Comparison of ENCODE assay signal across 16 mouse cellular contexts in the genomic region with DNA sequence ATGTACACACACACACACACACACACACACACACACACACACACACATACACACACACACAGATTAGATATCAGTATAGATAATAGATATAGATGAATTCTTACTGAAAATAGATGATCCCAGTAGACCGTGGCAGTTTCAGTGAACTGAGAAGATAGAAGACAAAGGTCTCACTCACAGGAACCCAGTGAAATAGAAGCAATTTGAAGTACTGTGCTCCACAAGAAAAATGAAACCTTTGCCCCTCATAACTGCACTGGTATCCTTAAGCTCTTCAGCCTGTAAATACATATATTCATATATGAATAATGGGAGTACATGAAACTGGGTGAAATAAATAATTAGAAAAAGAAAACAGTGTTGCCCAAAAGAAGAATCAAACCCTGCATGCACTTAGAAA.
"Had no signal": no experiment of that assay in that cellular context is flagged by ENCODE, and none has a peak within 500 bp of the region (broad histone marks: within the 10 kb centered on the region; RNA-seq: fewer than 3 reads in every experiment).

No protein-coding gene starts in this region.

- H3K4me2 ChIP-seq: neural tube, embryonic 13.5 days; neural tube, embryonic 15.5 days; stomach, embryonic 15.5 days had no signal

- H3K36me3 ChIP-seq: neural tube, embryonic 13.5 days; neural tube, embryonic 15.5 days; stomach, embryonic 15.5 days had no signal

- DNase-seq: retina, postnatal 1 day; right cerebral cortex, adult 18-20 months; right cerebral cortex, postnatal 14 days; right cerebral cortex, postnatal 25 days; right cerebral cortex, postnatal 4 days; spleen, adult 18-20 months; thymus, adult 18-20 months; thymus, adult 2 months; thymus, postnatal 14 days; thymus, postnatal 25 days; thymus, postnatal 36 days; thymus, postnatal 4 days had no signal

- H3K4me3 ChIP-seq: neural tube, embryonic 13.5 days; neural tube, embryonic 15.5 days; stomach, embryonic 15.5 days had no signal

- H3K27ac ChIP-seq: neural tube, embryonic 13.5 days; neural tube, embryonic 15.5 days; stomach, embryonic 15.5 days; stomach, postnatal 0 days had no signal

- H3K9me3 ChIP-seq: neural tube, embryonic 13.5 days; neural tube, embryonic 15.5 days; stomach, embryonic 15.5 days had no signal

- H3K9ac ChIP-seq: neural tube, embryonic 13.5 days; neural tube, embryonic 15.5 days; stomach, embryonic 15.5 days had no signal

- H3K4me1 ChIP-seq: neural tube, embryonic 13.5 days; neural tube, embryonic 15.5 days; stomach, embryonic 15.5 days had no signal

- H3K27me3 ChIP-seq: neural tube, embryonic 13.5 days; neural tube, embryonic 15.5 days; stomach, embryonic 15.5 days had no signal
